In genomic region chr17:25785281-25785745, GRCm38 (mm10) we compare ENCODE assay signal across 8 mouse cellular contexts. TPM values are rescaled to one million over a fixed set of nuclear protein-coding genes. Genes with fewer than 3 reads are reported as not detected.
DNase-seq lines count a peak whose midpoint lies in the region; ATAC-seq and TF ChIP-seq lines count a peak whose summit lies in the region.

Gene Haghl, minus strand, starts transcription at chr17:25785673.

- peak within 1 kb of the TSS; percentile 69 for H3K9ac ChIP-seq in kidney, embryonic 15.5 days

- TF ChIP-seq POLR2A in bone marrow macrophage, adult 2 months (IDR thresholded peaks at IDR 0.05; ENCODE audit: borderline replicate concordance, low read depth, low read length): no peak
- TF ChIP-seq POLR2A in embryonic fibroblast, embryonic 13.5 days (IDR thresholded peaks at IDR 0.05; ENCODE audit: low read depth, low read length): peak; percentile 93

- H3K4me3 ChIP-seq in bone marrow macrophage, adult 2 months (ENCODE audit: insufficient read depth, low read length): peak within 1 kb of the TSS; percentile 68
- H3K4me3 ChIP-seq in embryonic fibroblast, embryonic 13.5 days (ENCODE audit: insufficient read depth, low read length): peak within 1 kb of the TSS; percentile 73
- peak within 1 kb of the TSS; percentile 70 for H3K4me3 ChIP-seq in heart, embryonic 10.5 days
- H3K4me3 ChIP-seq in kidney, embryonic 15.5 days (replicated peaks): peak within 1 kb of the TSS; percentile 72

- H3K9me3 ChIP-seq in heart, embryonic 10.5 days: no peaks in the 10 kb centered on the region
- no peaks in the 10 kb centered on the region for H3K9me3 ChIP-seq in kidney, embryonic 15.5 days (replicated peaks)

- H3K27me3 ChIP-seq in heart, embryonic 10.5 days (ENCODE audit: insufficient read depth, poor library complexity, severe bottlenecking): no peaks in the 10 kb centered on the region
- no peaks in the 10 kb centered on the region for H3K27me3 ChIP-seq in kidney, embryonic 15.5 days

- peak within 1 kb of the TSS; percentile 32 for H3K27ac ChIP-seq in bone marrow macrophage, adult 2 months (ENCODE audit: insufficient read depth, low read depth, low read length)
- H3K27ac ChIP-seq in embryonic fibroblast, embryonic 13.5 days (ENCODE audit: insufficient read depth, low read length): peak within 1 kb of the TSS; percentile 68
- H3K27ac ChIP-seq in heart, embryonic 10.5 days: peak within 1 kb of the TSS; percentile 91
- H3K27ac ChIP-seq in kidney, embryonic 15.5 days: peak within 1 kb of the TSS; percentile 96

- DNase-seq in A20 (ENCODE audit: low read depth, low spot score) (peak; percentile 98), liver (peak; percentile 96)
- DNase-seq in heart, embryonic 10.5 days (ENCODE audit: low spot score): peak; percentile 98
- DNase-seq in spleen, postnatal 4 days (ENCODE audit: low spot score in 2 of 2): peak; percentile 92 to 98

- H3K4me2 ChIP-seq in kidney, embryonic 15.5 days: peak within 1 kb of the TSS; percentile 67

- no peak for TF ChIP-seq CTCF in bone marrow macrophage, adult 2 months (IDR thresholded peaks at IDR 0.05; ENCODE audit: low read depth, low read length)
- no peak for TF ChIP-seq CTCF in embryonic fibroblast, embryonic 13.5 days (IDR thresholded peaks at IDR 0.05; ENCODE audit: borderline replicate concordance, insufficient read depth, low read length)

- peak; percentile 86 for ATAC-seq in kidney, embryonic 15.5 days (replicated peaks; ENCODE audit: low FRiP score)
- ATAC-seq in monocyte, adult 5-6 weeks (replicated peaks; ENCODE audit: insufficient number of reproducible peaks, low FRiP score, low TSS enrichment, poor library complexity, severe bottlenecking): peak; percentile 89

- peaks cover 8% of the 10 kb centered on the region for H3K4me1 ChIP-seq in bone marrow macrophage, adult 2 months (ENCODE audit: control insufficient read depth, insufficient read depth, low read length)
- H3K4me1 ChIP-seq in embryonic fibroblast, embryonic 13.5 days (ENCODE audit: control insufficient read depth, insufficient read depth, low read length): no peaks in the 10 kb centered on the region
- peaks cover 26% of the 10 kb centered on the region for H3K4me1 ChIP-seq in heart, embryonic 10.5 days
- H3K4me1 ChIP-seq in kidney, embryonic 15.5 days: peaks cover 20% of the 10 kb centered on the region

- WGBS in heart, embryonic 10.5 days: under 1% methylated on average over 23 of the region's 23 CpGs
- WGBS in kidney, embryonic 15.5 days: under 1% methylated on average over 23 of the region's 23 CpGs

- H3K36me3 ChIP-seq in heart, embryonic 10.5 days: peaks cover 69% of the 10 kb centered on the region
- H3K36me3 ChIP-seq in kidney, embryonic 15.5 days: peaks cover 69% of the 10 kb centered on the region

RNA-seq across cellular contexts. Expression of gene Haghl, which starts in this region (rescaled TPM):
- polyA plus RNA-seq in bone marrow macrophage, adult 2 months (2012; ENCODE audit: insufficient read depth, insufficient read length, missing spikeins): 30.4 and 31.0 TPM in 2 replicates
- polyA plus RNA-seq in embryonic fibroblast, embryonic 13.5 days (2011; ENCODE audit: insufficient read length, low read depth, missing spikeins): 18.1 and 23.8 TPM in 2 replicates
- polyA plus RNA-seq in heart, embryonic 10.5 days (2016; fragmentation: Nextera tagmentation; extraction: Ambion mirVana): 58.0 and 63.8 TPM in 2 replicates
- 63.0 and 74.8 TPM in 2 replicates for polyA plus RNA-seq in kidney, embryonic 15.5 days (2015; fragmentation: Nextera tagmentation; extraction: Ambion mirVana)
- total RNA-seq in monocyte, adult 5-6 weeks (2017): 16.0 to 49.1 TPM (median 25.3 TPM) in 3 replicates

Comparison
In these comparisons a context has a peak if more than half of its experiments do, and no peak if none do; other contexts are left out.
1. Peak in every context shown above with its lines: DNase-seq, ATAC-seq, H3K4me3 ChIP-seq and H3K27ac ChIP-seq.
2. H3K27ac ChIP-seq: peak in every context shown above with its lines; median percentile 96 in kidney, embryonic 15.5 days; 91 in heart, embryonic 10.5 days; 68 in embryonic fibroblast, embryonic 13.5 days; 32 in bone marrow macrophage, adult 2 months.